Mouse (Mus musculus): ENCODE results near the gene Man1a2.

Gene Man1a2

DNA sequence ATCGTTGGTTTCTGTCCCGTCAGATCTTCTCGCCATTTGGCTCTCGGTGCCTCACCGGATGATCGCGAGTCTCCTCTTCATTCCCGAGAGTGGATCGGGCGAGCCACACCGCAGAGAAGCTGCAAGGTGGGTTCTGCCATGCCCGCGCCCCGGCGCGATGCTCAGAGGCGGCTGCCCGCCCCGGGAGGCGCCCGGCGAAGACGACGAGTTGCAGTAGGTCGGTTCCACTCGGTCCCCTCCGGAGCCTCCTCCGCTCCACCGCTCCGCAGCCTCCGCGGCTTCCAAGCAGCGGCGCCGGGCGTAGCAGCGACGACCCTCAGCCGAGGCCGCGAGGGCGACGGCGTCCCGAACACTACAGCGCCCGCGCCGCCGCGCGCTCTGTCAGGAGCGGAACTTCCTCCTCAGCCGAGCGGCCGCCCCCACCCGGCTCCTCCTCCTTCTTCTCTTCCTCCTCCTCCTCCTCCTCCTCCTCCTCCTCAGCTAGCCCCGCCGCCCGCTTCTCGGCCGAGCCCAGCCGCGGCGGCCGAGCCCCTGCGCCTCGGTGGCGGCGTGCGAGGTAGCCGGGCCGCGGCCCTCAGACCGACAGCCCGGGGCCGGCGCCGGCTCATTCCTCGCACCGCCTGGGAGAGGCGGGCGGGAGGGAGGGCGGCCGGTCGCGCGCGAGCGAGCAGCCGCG lies at the start of gene Man1a2:
Gene Man1a2 (minus strand): TSS at position 417 of the 676 bp plus-strand sequence.
- DNase-seq (ENCODE audit: low spot score): peak; percentile 85

DNA sequence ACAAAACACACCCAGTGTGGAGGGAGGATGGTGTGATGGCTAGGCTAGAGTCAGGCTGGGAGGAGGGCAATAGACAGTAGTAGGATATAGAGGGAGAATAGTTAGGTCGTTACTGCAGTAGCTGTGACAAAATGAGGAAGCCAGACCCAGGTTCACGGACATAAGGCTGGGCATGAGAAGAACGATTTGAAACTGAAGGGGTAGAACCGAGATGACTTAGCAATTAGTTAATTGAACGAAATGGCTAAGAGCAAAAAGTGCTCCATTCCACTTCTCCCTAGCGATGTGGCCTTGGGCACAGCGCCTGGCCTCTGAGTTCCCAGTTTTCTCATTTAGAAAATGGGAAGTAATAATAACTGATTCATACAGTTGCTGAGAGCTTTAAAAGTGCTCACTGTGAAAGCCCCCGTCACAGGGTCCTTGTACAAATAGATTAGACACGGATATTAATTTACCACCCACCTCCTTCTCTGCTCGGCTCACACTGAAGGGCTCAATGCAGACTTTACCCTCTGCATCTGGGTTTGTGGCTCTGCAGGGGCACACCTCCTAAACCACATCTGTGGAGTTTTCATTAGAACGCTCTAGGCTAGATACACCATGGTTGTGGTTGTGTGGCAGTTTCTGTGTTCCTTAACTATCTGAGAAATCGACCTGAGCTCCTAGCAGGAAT lies 49.3 kb upstream of the Man1a2 start:
- no peak for DNase-seq (ENCODE audit: low spot score)

DNA sequence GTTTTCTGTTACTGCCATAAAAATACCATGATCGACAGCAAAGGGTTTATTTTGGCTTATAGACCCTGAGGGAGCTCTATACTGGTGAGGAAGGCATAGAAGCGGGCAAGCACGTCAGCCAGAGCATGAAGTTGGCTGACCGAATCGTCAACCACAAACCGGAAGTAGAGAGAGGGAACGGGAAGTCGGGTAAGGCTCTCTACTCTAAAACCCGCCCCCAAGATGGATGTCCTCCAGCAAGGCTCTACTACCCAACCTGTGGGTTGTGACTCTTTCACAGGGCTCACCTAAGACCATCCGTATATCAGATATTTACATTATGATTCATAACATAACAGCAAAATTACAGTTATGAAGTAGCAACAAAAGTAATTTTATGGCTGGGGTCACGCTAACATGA lies 46.6 kb upstream of the Man1a2 start:
- no peak for DNase-seq (ENCODE audit: low spot score)

- no peak for DNase-seq (ENCODE audit: low spot score)
These were observed 46.0 kb upstream of the Man1a2 start for GRCm38 (mm10) chr3:100731347-100731746.

- DNase-seq (ENCODE audit: low spot score): no peak
These were observed 42.9 kb upstream of the Man1a2 start for GRCm38 (mm10) chr3:100728008-100728712.

DNA sequence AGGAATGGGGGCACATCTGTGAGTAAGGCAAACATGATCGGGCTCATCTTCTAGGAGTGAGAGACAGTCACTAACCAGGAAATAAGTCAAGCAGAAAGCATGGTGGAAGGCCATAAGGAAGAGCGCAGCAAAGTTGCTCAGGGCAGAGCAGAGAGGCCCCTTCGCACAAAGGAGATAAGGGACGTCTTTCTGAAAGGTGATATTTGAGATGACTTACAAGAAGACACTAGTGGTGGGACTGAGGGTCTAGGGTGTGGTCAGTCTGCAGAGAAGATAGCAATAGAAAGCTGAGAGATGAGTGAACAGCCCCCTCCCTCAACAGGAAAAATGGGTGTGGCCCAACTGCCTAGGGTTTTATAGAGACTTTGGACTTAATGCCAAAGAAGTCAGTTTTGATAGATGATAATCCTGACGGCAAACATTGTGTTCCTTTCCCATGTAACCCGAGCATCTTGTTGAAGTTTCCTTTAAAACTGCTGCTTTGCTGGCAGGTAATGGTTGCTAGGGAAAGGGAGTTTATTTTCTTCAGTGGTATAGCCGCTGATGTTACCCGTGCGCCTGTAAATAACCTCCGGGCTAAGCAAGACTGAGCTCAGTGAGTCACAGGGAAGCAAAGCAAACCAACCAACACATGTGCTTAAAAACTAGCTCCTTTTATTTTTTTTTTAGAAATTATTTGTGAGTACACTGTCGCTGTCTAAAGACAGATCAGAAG lies 40.8 kb upstream of the Man1a2 start:
- DNase-seq (ENCODE audit: low spot score): no peak

GRCm38 (mm10) chr3:100720786-100721300 lies 35.5 kb upstream of the Man1a2 start:
- DNase-seq (ENCODE audit: low spot score): no peak

- DNase-seq (ENCODE audit: low spot score): no peak
These were observed 30.9 kb upstream of the Man1a2 start for GRCm38 (mm10) chr3:100716241-100716640.

DNA sequence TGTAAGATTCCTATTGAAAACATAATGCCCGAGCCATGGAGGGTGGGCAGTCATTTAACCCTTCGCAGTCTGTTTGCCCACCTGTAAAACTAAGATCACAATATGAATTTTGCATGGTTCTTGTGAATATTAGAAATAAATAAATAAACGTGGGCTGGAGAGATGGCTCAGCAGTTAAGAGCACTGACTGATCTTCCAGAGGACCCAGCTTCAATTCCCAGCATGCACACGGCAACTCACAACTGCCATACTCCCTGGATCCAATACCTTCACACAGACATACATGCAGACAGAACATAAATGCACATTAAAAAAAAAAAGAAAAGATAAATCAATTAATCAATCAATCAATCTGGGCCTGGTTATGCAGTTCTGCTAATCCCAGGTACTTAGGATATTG lies 30.1 kb upstream of the Man1a2 start:
- no peak for DNase-seq (ENCODE audit: low spot score)

DNA sequence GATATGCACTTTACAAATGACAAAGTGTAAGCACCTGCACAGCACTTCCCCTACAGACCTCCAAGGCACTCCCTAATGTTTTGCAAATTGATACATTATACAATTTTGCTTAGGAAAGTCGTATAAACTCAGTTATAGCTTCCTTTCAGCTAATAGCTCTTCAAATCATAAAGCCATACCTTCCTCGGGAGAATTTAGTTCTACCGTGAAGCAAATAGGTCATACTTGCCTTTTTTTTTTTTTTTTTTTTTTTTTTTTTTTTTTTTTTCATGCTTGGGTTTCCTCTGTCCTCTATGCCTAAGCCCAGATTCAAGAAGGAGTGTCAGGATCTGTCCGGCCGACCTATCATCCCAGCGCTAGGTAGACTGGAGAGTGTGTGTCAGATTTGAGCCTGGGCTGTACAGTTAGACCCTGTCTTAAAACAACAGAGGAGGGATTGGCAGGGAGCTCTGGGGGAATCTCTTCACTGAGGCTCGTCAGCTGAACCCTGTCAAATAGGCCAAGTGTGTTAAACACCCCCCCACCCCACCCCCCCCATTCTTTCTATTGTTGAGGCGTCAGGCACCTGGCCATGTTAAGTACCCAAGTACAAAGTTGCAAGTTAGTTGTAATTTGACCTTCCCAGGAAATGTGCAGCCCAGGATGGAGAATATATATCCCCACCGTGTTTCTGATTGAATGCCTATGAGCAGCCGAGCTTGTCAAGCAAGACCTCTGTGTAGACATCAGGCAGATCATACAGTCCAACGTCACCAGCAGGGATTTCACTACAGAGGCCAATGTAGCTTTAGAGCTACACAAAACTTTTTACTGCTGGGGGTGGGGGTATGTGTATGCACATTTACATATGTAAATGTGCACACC lies 28.1 kb upstream of the Man1a2 start:
- no peak for DNase-seq (ENCODE audit: low spot score)

- no peak for DNase-seq (ENCODE audit: low spot score)
These were observed 26.8 kb upstream of the Man1a2 start for GRCm38 (mm10) chr3:100712140-100712539.

DNA sequence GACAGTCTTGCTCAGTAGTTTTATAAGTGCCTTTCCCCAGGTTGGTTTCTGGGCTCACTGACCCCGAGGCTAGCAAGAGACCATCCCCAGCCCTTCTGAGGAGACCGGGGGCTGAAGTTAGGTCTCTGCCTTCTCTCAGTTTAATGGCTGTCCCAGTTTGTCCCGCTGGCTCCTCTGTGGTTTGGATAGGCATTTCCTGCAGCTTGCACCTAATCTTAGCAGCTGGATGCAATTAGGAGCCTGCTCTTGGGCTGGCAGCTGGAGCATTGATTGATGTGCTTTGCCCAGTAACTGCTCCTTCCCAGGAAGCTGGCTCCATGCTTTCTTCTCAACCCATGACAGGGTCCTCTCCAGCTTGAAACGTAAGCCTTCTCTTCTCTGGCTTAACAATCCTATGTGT lies 26.2 kb upstream of the Man1a2 start:
- DNase-seq (ENCODE audit: low spot score): no peak

DNA sequence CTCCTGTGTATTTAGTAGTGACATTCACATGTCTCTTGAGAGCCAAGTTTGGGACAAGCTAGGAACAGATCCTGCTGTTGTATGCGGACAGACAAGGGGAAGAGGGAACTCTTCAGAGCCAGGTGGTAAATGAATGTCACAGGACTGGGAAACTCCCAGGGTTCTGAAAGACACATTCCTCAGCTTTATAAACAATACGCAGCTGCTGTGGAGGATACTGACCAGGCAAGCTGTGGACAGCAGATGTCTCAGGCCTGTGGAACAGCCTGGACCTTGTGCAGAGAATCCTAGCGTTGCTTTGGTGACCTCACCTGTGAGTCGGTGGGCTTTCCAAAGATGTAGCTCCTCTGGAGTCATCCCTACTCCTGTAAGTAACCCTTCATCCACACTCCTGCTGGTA lies 21.8 kb upstream of the Man1a2 start:
- no peak for DNase-seq (ENCODE audit: low spot score)

GRCm38 (mm10) chr3:100705128-100705667 lies 19.9 kb upstream of the Man1a2 start:
- DNase-seq (ENCODE audit: low spot score): no peak

- DNase-seq (ENCODE audit: low spot score): no peak
These were observed 18.7 kb upstream of the Man1a2 start for GRCm38 (mm10) chr3:100703847-100704644.

GRCm38 (mm10) chr3:100702875-100703846 lies 17.9 kb upstream of the Man1a2 start:
- no peak for DNase-seq (ENCODE audit: low spot score)

DNA sequence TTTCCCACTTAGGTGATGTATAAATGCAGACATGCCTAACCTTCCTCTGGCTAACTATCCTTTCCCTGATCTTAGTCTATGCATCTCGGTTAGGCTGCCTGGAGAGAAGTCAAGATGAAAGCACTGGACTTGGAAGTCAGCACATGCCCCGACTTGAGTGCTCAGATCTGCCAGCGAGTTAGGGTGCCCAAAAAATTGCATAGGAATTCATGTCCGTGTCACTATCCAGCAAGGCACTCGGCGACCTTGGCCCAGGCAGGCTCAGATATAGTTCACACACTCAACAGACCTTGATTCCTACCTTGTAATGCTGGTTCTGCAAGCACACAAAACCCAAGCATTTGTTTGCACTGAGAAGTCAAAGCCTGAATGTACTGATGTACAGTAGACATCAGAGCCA lies 3.4 kb upstream of the Man1a2 start:
- DNase-seq (ENCODE audit: low spot score): no peak

GRCm38 (mm10) chr3:100686756-100687155 lies 1.5 kb upstream of the Man1a2 start:
- DNase-seq (ENCODE audit: low spot score): no peak

- DNase-seq (ENCODE audit: low spot score): peak; percentile 49
These were observed 564 bp upstream of the Man1a2 start for GRCm38 (mm10) chr3:100685763-100686370.

All from T-cell, adult 2 months (primary cell).